In genomic region chr3:51484370-51484769, GRCm38 (mm10) we compare ENCODE assay signal across 8 mouse cellular contexts. TPM values are rescaled to one million over a fixed set of nuclear protein-coding genes. Genes with fewer than 3 reads are reported as not detected.
DNase-seq lines count a peak whose midpoint lies in the region; ATAC-seq and TF ChIP-seq lines count a peak whose summit lies in the region.

No protein-coding gene starts in this region.

- no peaks in the 10 kb centered on the region for H3K27me3 ChIP-seq in kidney, embryonic 16.5 days (ENCODE audit: insufficient read depth, low read length)
- H3K27me3 ChIP-seq in embryonic facial prominence, embryonic 11.5 days (ENCODE audit: control insufficient read depth, insufficient read depth, low read length), result no peaks in the 10 kb centered on the region
- H3K27me3 ChIP-seq in intestine, embryonic 15.5 days (replicated peaks), result no peaks in the 10 kb centered on the region
- H3K27me3 ChIP-seq in myocyte (ENCODE audit: control insufficient read depth, insufficient read depth, insufficient read length), result no peaks in the 10 kb centered on the region

- no peaks in the 10 kb centered on the region for H3K9me3 ChIP-seq in kidney, embryonic 16.5 days (ENCODE audit: low read length)
- no peaks in the 10 kb centered on the region for H3K9me3 ChIP-seq in embryonic facial prominence, embryonic 11.5 days (replicated peaks; ENCODE audit: control insufficient read depth, low read length)
- H3K9me3 ChIP-seq in intestine, embryonic 15.5 days, result no peaks in the 10 kb centered on the region

- TF ChIP-seq POLR2A in myocyte (IDR thresholded peaks at IDR 0.05; ENCODE audit: insufficient read length, low read depth), result no peak

- H3K27ac ChIP-seq in kidney, embryonic 16.5 days (ENCODE audit: low read length), result peak overlapping the region; percentile 95
- H3K27ac ChIP-seq in embryonic facial prominence, embryonic 11.5 days (replicated peaks; ENCODE audit: low read depth, low read length), result 0 out of 2 replicates have a peak overlapping the region, but pooled peaks have one; percentile 82
- peak overlapping the region; percentile 90 for H3K27ac ChIP-seq in intestine, embryonic 15.5 days

- peaks cover 18% of the 10 kb centered on the region for H3K4me1 ChIP-seq in kidney, embryonic 16.5 days (ENCODE audit: insufficient read depth, low read length)
- no peaks in the 10 kb centered on the region for H3K4me1 ChIP-seq in embryonic facial prominence, embryonic 11.5 days (ENCODE audit: control insufficient read depth, insufficient read depth, low read length)
- H3K4me1 ChIP-seq in intestine, embryonic 15.5 days (replicated peaks), result peaks cover 11% of the 10 kb centered on the region; the same call in 1 of the 2 replicates

- ATAC-seq in kidney, embryonic 16.5 days (ENCODE audit: low FRiP score, low TSS enrichment), result peak; percentile 49
- ATAC-seq in embryonic facial prominence, embryonic 11.5 days (replicated peaks; ENCODE audit: insufficient number of reproducible peaks, low FRiP score, low TSS enrichment, low read depth), result no peak; the same call in 1 of the 2 replicates
- ATAC-seq in intestine, embryonic 15.5 days, result peak; percentile 50

- peak overlapping the region; percentile 90 for H3K9ac ChIP-seq in kidney, embryonic 16.5 days (replicated peaks; ENCODE audit: low read length)
- H3K9ac ChIP-seq in embryonic facial prominence, embryonic 11.5 days (replicated peaks; ENCODE audit: low read length), result peak overlapping the region; percentile 90
- peak overlapping the region; percentile 86 for H3K9ac ChIP-seq in intestine, embryonic 15.5 days

- H3K4me2 ChIP-seq in kidney, embryonic 16.5 days (replicated peaks; ENCODE audit: low read depth, low read length), result peak overlapping the region; percentile 96
- peak overlapping the region; percentile 76 for H3K4me2 ChIP-seq in embryonic facial prominence, embryonic 11.5 days (ENCODE audit: low read depth, low read length)
- H3K4me2 ChIP-seq in intestine, embryonic 15.5 days (replicated peaks), result peak overlapping the region; percentile 78
- H3K4me2 ChIP-seq in myocyte (ENCODE audit: low read depth), result peak overlapping the region; percentile 86

- peaks cover 41% of the 10 kb centered on the region for H3K79me2 ChIP-seq in myocyte (ENCODE audit: control insufficient read depth, insufficient read depth)

- DNase-seq in kidney, postnatal 10 days, result no peak
- DNase-seq in embryonic facial prominence, embryonic 11.5 days (ENCODE audit: low spot score), result no peak
- no peak for DNase-seq in frontal cortex, postnatal 14 days (ENCODE audit: low spot score in 2 of 2)
- DNase-seq in adrenal gland, adult 8-10 months, result no peak
- DNase-seq in cerebellum, postnatal 10 days, result no peak

- no peaks in the 10 kb centered on the region for H3K36me3 ChIP-seq in kidney, embryonic 16.5 days (ENCODE audit: insufficient read depth, low read length)
- no peaks in the 10 kb centered on the region for H3K36me3 ChIP-seq in embryonic facial prominence, embryonic 11.5 days (replicated peaks; ENCODE audit: control insufficient read depth, insufficient read depth, low read depth, low read length)
- no peaks in the 10 kb centered on the region for H3K36me3 ChIP-seq in intestine, embryonic 15.5 days
- no peaks in the 10 kb centered on the region for H3K36me3 ChIP-seq in myocyte (ENCODE audit: control insufficient read depth, insufficient read depth)

- WGBS in kidney, embryonic 16.5 days, result under 1% methylated on average over 33 of the region's 33 CpGs
- 0% methylated on average over 33 of the region's 33 CpGs for WGBS in embryonic facial prominence, embryonic 11.5 days
- under 1% methylated on average over 33 of the region's 33 CpGs for WGBS in intestine, embryonic 15.5 days

- H3ac ChIP-seq in myocyte (ENCODE audit: control insufficient read depth, insufficient read length), result peak overlapping the region; percentile 49

- H3K4me3 ChIP-seq in kidney, embryonic 16.5 days (ENCODE audit: low read length), result peak overlapping the region; percentile 76
- peak overlapping the region; percentile 75 for H3K4me3 ChIP-seq in embryonic facial prominence, embryonic 11.5 days (ENCODE audit: low read depth, low read length)
- H3K4me3 ChIP-seq in intestine, embryonic 15.5 days (replicated peaks), result peak overlapping the region; percentile 77
- H3K4me3 ChIP-seq in myocyte, result peak overlapping the region; percentile 79

TF ChIP-seq in myocyte, 11 proteins besides CTCF, POLR2A, EP300 and RAD21:
- TF ChIP-seq POLR2AphosphoS2 (IDR thresholded peaks at IDR 0.05; ENCODE audit: insufficient read length, low read depth) (no peak), TCF12 (IDR thresholded peaks at IDR 0.05; ENCODE audit: insufficient read depth, poor library complexity, severe bottlenecking) (no peak), MAX (IDR thresholded peaks at IDR 0.05; ENCODE audit: low read depth) (no peak), REST (IDR thresholded peaks at IDR 0.05; ENCODE audit: insufficient read depth, insufficient read length) (no peak), MYOG (IDR thresholded peaks at IDR 0.05; ENCODE audit: control insufficient read depth in 1 of 3, insufficient read depth in 1 of 3, insufficient read length in 2 of 3, low read depth in 2 of 3) (no peak), MYOD1 (IDR thresholded peaks at IDR 0.05; ENCODE audit: control insufficient read depth in 1 of 3, insufficient read length in 2 of 3, low read depth in 2 of 3) (no peak), E2F4 (IDR thresholded peaks at IDR 0.05; ENCODE audit: insufficient read depth) (no peak), CEBPB (IDR thresholded peaks at IDR 0.05; ENCODE audit: insufficient read depth, poor library complexity, severe bottlenecking) (no peak), TCF3 (IDR thresholded peaks at IDR 0.05; ENCODE audit: insufficient read length, low read depth) (no peak), USF1 (IDR thresholded peaks at IDR 0.05; ENCODE audit: low read depth) (no peak)

RNA-seq across cellular contexts. Expression of gene Rab33b, which starts 0.7 kb away (rescaled TPM):
- 22.5 and 23.2 TPM in 2 replicates for polyA plus RNA-seq in kidney, embryonic 16.5 days (2015; fragmentation: Nextera tagmentation; extraction: Ambion mirVana)
- polyA plus RNA-seq in embryonic facial prominence, embryonic 11.5 days (2014; fragmentation: Nextera tagmentation; extraction: Ambion mirVana), result 19.8 and 21.7 TPM in 2 replicates
- polyA plus RNA-seq in intestine, embryonic 15.5 days (2015; fragmentation: Nextera tagmentation; extraction: Ambion mirVana), result 22.0 and 23.4 TPM in 2 replicates
- polyA plus RNA-seq in myocyte (2012; fragmentation: generic; extraction: Trizol), result 8.0 TPM
- 10 to 100 TPM; 13.9 to 18.5 (median 17.4) TPM for total RNA-seq in adrenal gland, adult 8-10 months (2022)
